Mouse (Mus musculus) olfactory bulb, adult 2 months (tissue): ENCODE data around the gene St6galnac3.

Experiments
- CTCF ChIP-seq: fragments of 200-500 bp; IDR thresholded peaks from 2 replicates; pipeline ENCODE4 v1.5.1; 2012; ENCODE audit warnings: low read depth, mild to moderate bottlenecking, low read length, moderate library complexity; ENCODE audit not compliant: insufficient read depth
- POLR2A ChIP-seq: fragments of 200-500 bp; IDR thresholded peaks from 2 replicates; pipeline ENCODE4 v1.6.1; 2012; ENCODE audit warnings: mild to moderate bottlenecking, low read depth, low read length, moderate library complexity; ENCODE audit not compliant: insufficient read depth

DNA sequence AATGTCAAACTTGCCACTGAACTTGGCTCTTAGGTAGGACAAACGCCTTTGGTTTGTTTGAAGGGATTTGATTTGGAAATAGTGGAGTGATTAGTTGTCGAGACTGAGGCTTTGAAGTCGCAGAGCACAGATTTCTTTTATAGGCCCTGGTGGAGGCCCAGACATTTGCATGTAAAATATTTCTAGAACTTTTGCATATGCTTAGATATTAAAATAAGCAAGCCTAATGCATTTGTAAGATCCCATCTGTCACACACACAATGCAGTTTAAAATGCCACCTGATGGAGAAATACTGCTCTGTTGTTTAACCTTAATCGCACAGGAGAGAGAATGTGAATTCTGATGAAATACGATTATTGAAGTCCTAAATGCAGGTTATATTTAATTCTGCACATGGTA is 380.0 kb downstream of the St6galnac3 start:
- TF ChIP-seq CTCF, result no peak
- TF ChIP-seq POLR2A, result no peak
